Mouse (Mus musculus) cerebellum, adult 9-11 months (tissue): ENCODE measurements around the gene Mns1.

Source experiments
- DNase-seq: peaks from one replicate; pipeline ENCODE4 v3.0.0; 2022

The Mns1 gene

GRCm38 (mm10) chr9:72477306-72477705 is 39.5 kb downstream of the Mns1 start:
- DNase-seq = no peak

GRCm38 (mm10) chr9:72479276-72479675 is 41.5 kb downstream of the Mns1 start:
- no peak for DNase-seq

GRCm38 (mm10) chr9:72488523-72488922 is 50.7 kb downstream of the Mns1 start:
- DNase-seq = no peak

GRCm38 (mm10) chr9:72489131-72489530 is 51.3 kb downstream of the Mns1 start:
- DNase-seq = no peak

- DNase-seq = peak; percentile 90
Measured at GRCm38 (mm10) chr9:72491559-72492193, 53.9 kb downstream of the Mns1 start.

GRCm38 (mm10) chr9:72492194-72492565 is 54.4 kb downstream of the Mns1 start, which contains the start of gene Tex9:
Tex9 (minus strand) TSS chr9:72492212.
- no peak for DNase-seq

- no peak for DNase-seq
Measured at GRCm38 (mm10) chr9:72493465-72493864, 55.7 kb downstream of the Mns1 start.

- DNase-seq = no peak
Measured at GRCm38 (mm10) chr9:72493984-72494685, 56.3 kb downstream of the Mns1 start.

GRCm38 (mm10) chr9:72496691-72497090 is 58.9 kb downstream of the Mns1 start:
- DNase-seq = no peak

GRCm38 (mm10) chr9:72497171-72497570 is 59.4 kb downstream of the Mns1 start:
- DNase-seq = no peak
